Mouse (Mus musculus) heart, adult 8-10 months (tissue): ENCODE data around the gene Ctdsp2. TPM values are rescaled to one million over a fixed set of nuclear protein-coding genes. Genes with fewer than 3 reads are reported as not detected.
A peak's percentile ranks its signal among the peaks of the same experiment; 100 is the strongest.

ENCODE experiments used
- DNase-seq: peaks from one replicate; pipeline ENCODE4 v3.0.0; 2022; ENCODE audit warnings: low spot score
- microRNA-seq: library from miRNA; unstranded; fragments of <30 nt; microRNA quantifications from one replicate; pipeline ENCODE4 v1.2.0, GENCODE M21; 2022
- total RNA-seq, 4 experiments: library from RNA; stranded (reverse); gene quantifications; 2 replicates each; pipeline ENCODE4 v1.2.4; 2022

The Ctdsp2 gene
- total RNA-seq, 4 experiments from 2014 or later: 84.6 to 110 (median 95.0) TPM

DNA sequence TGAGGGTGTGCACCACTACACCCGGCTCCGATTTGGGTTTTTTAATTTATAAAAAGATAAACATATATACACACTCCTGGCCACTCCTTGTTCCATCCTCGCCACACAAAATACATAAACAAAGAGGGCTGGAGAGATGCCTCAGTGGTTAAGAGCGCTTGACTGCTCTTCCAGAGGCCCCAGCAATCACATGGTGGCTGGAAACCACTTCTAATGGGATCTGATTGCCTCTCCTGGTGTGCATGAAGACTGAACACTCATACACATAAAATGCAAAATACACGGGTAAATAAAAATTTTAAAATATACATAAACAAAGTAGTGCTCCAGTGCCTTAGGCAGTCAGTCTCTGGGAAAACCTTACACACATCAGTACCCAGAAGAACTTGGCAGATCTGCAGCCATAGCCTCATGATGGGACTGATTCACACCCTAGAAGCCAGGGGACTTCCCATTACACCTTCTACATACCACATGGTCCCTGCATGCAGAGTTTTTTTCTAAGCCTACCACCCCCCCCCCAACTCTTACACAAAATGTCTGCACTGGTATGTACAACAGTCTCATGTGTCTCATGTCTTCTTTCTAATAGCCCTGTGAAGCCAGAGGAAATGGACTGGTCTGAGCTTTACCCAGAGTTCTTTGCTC lies 64.1 kb downstream of the Ctdsp2 start:
- no peak for DNase-seq

DNA sequence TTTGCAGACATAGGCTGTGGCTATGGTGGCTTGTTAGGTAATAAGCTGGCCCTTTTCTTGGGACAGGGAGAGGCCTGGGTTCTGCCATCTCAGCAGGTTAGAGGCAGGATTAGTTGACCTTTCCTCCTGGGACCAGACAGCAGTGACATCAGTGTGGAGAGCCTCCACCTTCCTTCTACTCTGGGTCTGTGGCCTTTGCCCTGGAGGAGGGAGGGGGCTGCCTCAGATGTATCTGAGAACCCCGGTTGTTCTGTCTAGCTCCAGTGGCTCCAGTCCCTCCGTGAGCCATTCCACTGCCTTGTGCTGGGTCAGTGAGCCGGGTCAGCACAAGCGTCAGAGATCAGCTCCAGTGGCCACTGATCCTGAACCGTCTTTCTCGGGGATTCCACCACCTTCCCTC lies 64.7 kb downstream of the Ctdsp2 start:
- DNase-seq: no peak

DNA sequence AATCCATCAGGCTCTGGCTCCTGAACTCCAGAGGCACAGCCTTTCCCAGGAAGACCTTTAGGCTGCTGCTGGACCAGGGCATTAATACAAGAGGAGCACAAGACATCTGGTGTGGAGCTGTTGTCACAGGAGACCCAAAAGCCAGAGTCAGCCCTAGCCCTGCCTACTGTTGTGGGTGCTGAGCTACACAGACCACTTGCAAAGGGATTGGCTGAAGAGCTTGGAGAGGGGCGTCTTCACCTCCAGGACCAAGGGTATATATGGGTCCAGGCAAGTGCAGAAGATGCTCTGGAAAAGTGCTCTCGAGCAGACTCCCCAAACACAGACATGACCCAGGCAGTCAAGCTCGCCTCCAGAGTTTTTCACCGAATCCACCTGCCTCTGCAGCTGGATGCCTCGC lies 69.4 kb downstream of the Ctdsp2 start, which contains the start of gene Cyp27b1:
TSS of gene Cyp27b1 (plus strand) at position 297 of the 400 bp plus-strand sequence.
- DNase-seq: no peak

DNA sequence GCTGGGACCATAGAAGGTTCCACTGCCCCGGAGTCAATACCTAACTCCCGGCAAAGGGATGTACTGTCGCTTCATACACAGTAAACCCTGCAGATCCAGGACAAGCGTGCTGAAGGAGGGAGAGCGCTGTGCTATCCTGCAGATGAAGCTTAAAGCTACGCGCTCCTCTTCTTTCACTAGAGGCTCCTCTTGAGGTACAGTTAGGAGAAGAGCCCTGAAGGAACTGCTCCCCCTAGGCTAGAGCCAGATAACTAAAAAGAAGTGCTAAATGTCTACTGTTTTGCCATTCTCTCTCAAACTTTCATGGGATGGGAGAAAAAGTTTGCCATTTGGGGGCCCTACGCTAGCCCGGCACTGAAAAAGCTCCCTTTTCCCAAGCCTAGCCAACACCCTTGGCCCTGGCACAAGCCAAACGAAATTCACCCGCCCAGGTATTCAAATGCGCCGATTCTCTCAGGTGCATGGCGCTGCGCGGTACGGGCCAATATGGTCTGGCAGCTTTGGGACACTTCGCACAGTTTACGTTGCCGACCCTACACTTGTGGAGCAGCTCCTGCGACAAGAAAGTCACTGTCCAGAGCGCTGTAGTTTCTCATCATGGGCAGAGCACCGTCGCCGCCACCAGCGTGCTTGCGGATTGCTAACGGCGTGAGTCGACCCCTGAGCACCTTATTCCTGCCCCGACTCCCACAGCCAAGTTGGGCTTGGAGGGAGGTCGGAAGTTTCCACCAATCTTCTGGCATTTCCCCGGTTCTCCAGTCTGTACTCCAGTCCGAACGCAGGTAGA lies 70.3 kb downstream of the Ctdsp2 start:
- no peak for DNase-seq

Small RNA genes within 50 kb of the gene (microRNA-seq; reads per million reads assigned to microRNA genes)
- gene Mir26a-2: 436 reads per million, percentile 75 among the genes with 10 or more reads in this experiment
- gene Mir546: not detected

Other genes with a start within 250 kb of the Ctdsp2 start
- gene Atp23, start 77.4 kb upstream of the Ctdsp2 start, total RNA-seq: 1 to 10 TPM; 3.7 to 5.8 (median 4.7) TPM
- under 1 TPM; 0.32 to 0.87 (median 0.42) TPM for gene Avil, start 22.0 kb downstream of the Ctdsp2 start, total RNA-seq
- 10 to 100 TPM; 50.9 to 67.0 (median 55.9) TPM for gene Tsfm, start 52.1 kb downstream of the Ctdsp2 start, total RNA-seq
- 1 to 10 TPM; 7.5 to 9.6 (median 9.2) TPM for gene Mettl1, start 62.7 kb downstream of the Ctdsp2 start, total RNA-seq
- gene Eef1akmt3, start 62.8 kb downstream of the Ctdsp2 start, total RNA-seq: not detected
- gene Cyp27b1, start 69.5 kb downstream of the Ctdsp2 start, total RNA-seq: under 1 TPM in 1 of 4 experiments, not detected in 3; 0.19 TPM
- 1 to 10 TPM; 2.4 to 4.1 (median 3.3) TPM for gene March9, start 81.5 kb downstream of the Ctdsp2 start, total RNA-seq
- gene Cdk4, start 84.8 kb downstream of the Ctdsp2 start, total RNA-seq: 10 to 100 TPM; 74.9 to 90.0 (median 79.0) TPM
- 10 to 100 TPM; 43.7 to 50.9 (median 48.6) TPM for gene Tspan31, start 91.5 kb downstream of the Ctdsp2 start, total RNA-seq
- 1 to 10 TPM; 3.6 to 6.1 (median 4.8) TPM for gene Agap2, start 96.6 kb downstream of the Ctdsp2 start, total RNA-seq
- 10 to 100 TPM; 22.2 to 31.6 (median 24.1) TPM for gene Os9, start 142.4 kb downstream of the Ctdsp2 start, total RNA-seq
- 1 to 10 TPM; 1.2 to 3.2 (median 1.5) TPM for gene B4galnt1, start 186.5 kb downstream of the Ctdsp2 start, total RNA-seq
- 10 to 100 TPM; 13.0 to 24.6 (median 15.5) TPM for gene Slc26a10, start 201.9 kb downstream of the Ctdsp2 start, total RNA-seq
- 10 to 100 TPM in 3 of 4 experiments, 1 to 10 TPM in 1; 8.1 to 13.4 (median 10.8) TPM for gene Arhgef25, start 211.4 kb downstream of the Ctdsp2 start, total RNA-seq
- gene Dtx3, start 217.0 kb downstream of the Ctdsp2 start, total RNA-seq: 10 to 100 TPM; 18.1 to 29.6 (median 24.2) TPM
- 10 to 100 TPM; 32.4 to 38.3 (median 35.3) TPM for gene Pip4k2c, start 232.9 kb downstream of the Ctdsp2 start, total RNA-seq